Mouse (Mus musculus) cerebellum, adult 2 months (tissue): Measurements from ENCODE around the gene Tmem135.

ENCODE experiments used
- CTCF ChIP-seq: fragments of 200-500 bp; IDR thresholded peaks from 2 replicates; pipeline ENCODE4 v1.5.1; 2011; ENCODE audit warnings: low read depth, mild to moderate bottlenecking, control low read depth, low read length, moderate library complexity, borderline replicate concordance; ENCODE audit not compliant: insufficient read depth
- POLR2A ChIP-seq: fragments of 200-500 bp; IDR thresholded peaks from 2 replicates; pipeline ENCODE4 v1.6.1; 2011; ENCODE audit warnings: low read length, control low read depth, borderline replicate concordance; ENCODE audit not compliant: insufficient read depth

- TF ChIP-seq CTCF = no peak
- TF ChIP-seq POLR2A = no peak
Measured at GRCm38 (mm10) chr7:89423688-89424255, 19.8 kb upstream of the Tmem135 start.
